Mouse (Mus musculus): ENCODE data around the gene Vegfa. TPM values are rescaled to one million over a fixed set of nuclear protein-coding genes. Genes with fewer than 3 reads are reported as not detected.

The Vegfa gene
- polyA plus RNA-seq (2015; fragmentation: Nextera tagmentation; extraction: Ambion mirVana): 2.6 and 6.2 TPM in 2 replicates

GRCm38 (mm10) chr17:46032257-46032991, at the start of gene Vegfa:
TSS of gene Vegfa (minus strand) at chr17:46032369.

Other genes starting within 250 kb of the Vegfa start
- gene Mrps18a, start 78.6 kb upstream of the Vegfa start, polyA plus RNA-seq (2015; fragmentation: Nextera tagmentation; extraction: Ambion mirVana): 133 and 158 TPM in 2 replicates
- gene Rsph9, start 111.8 kb upstream of the Vegfa start, polyA plus RNA-seq (2015; fragmentation: Nextera tagmentation; extraction: Ambion mirVana): 24.7 and 33.6 TPM in 2 replicates
- gene Mad2l1bp, start 121.2 kb upstream of the Vegfa start, polyA plus RNA-seq (2015; fragmentation: Nextera tagmentation; extraction: Ambion mirVana): 22.5 and 27.2 TPM in 2 replicates
- 15.1 and 23.4 TPM in 2 replicates for gene Gtpbp2, start 128.7 kb upstream of the Vegfa start, polyA plus RNA-seq (2015; fragmentation: Nextera tagmentation; extraction: Ambion mirVana)
- 12.1 and 18.7 TPM in 2 replicates for gene Polh, start 170.3 kb upstream of the Vegfa start, polyA plus RNA-seq (2015; fragmentation: Nextera tagmentation; extraction: Ambion mirVana)
- gene Xpo5, start 170.4 kb upstream of the Vegfa start, polyA plus RNA-seq (2015; fragmentation: Nextera tagmentation; extraction: Ambion mirVana): 16.4 and 37.0 TPM in 2 replicates
- 79.4 and 112 TPM in 2 replicates for gene Polr1c, start 215.7 kb upstream of the Vegfa start, polyA plus RNA-seq (2015; fragmentation: Nextera tagmentation; extraction: Ambion mirVana)
- gene Yipf3, start 215.7 kb upstream of the Vegfa start, polyA plus RNA-seq (2015; fragmentation: Nextera tagmentation; extraction: Ambion mirVana): 94.3 and 154 TPM in 2 replicates
- 2.7 TPM in 2 replicates for gene Lrrc73, start 221.2 kb upstream of the Vegfa start, polyA plus RNA-seq (2015; fragmentation: Nextera tagmentation; extraction: Ambion mirVana)